Mouse (Mus musculus) cerebellum, adult 2 months (tissue): ENCODE measurements around the gene Pde10a.

Experiments used
- CTCF ChIP-seq: fragments of 200-500 bp; IDR thresholded peaks from 2 replicates; pipeline ENCODE4 v1.5.1; 2011; ENCODE audit warnings: low read depth, mild to moderate bottlenecking, control low read depth, low read length, moderate library complexity, borderline replicate concordance; ENCODE audit not compliant: insufficient read depth
- POLR2A ChIP-seq: fragments of 200-500 bp; IDR thresholded peaks from 2 replicates; pipeline ENCODE4 v1.6.1; 2011; ENCODE audit warnings: low read length, control low read depth, borderline replicate concordance; ENCODE audit not compliant: insufficient read depth

GRCm38 (mm10) chr17:8961644-8962043, 436.5 kb downstream of the Pde10a start:
- TF ChIP-seq POLR2A (no peak), CTCF (no peak)
